Mouse (Mus musculus): Measurements from ENCODE around the gene Gm6525.

The Gm6525 gene

DNA sequence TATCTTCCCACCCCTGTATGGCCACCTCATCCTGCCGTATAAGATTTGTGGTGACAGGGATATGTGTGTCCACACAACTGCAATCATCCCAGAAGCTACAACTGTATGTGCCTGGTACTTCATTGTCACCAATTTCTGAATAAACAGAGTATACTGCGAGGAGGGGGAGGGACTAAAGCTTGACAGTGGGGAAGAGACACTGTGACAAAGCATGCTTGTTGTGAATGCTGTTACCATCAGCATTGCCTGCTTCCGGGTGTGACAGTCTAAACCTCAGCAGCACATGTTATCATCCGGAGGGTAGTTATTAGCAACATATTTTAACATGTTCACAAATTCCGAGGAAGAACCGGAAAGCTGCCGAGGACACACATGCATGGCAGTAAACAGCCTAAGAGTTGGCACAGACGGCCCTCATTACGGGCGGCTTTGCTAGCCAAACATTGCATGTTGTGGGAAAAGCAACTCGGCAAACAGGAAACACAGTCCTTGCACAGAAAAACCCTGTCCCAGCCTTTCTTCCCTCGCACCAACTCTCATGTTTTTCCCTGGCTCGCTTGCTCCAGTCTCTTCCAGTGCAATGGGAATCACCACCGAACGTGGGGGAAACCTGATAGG lies 41.9 kb downstream of the Gm6525 start:
- no peak for DNase-seq

DNA sequence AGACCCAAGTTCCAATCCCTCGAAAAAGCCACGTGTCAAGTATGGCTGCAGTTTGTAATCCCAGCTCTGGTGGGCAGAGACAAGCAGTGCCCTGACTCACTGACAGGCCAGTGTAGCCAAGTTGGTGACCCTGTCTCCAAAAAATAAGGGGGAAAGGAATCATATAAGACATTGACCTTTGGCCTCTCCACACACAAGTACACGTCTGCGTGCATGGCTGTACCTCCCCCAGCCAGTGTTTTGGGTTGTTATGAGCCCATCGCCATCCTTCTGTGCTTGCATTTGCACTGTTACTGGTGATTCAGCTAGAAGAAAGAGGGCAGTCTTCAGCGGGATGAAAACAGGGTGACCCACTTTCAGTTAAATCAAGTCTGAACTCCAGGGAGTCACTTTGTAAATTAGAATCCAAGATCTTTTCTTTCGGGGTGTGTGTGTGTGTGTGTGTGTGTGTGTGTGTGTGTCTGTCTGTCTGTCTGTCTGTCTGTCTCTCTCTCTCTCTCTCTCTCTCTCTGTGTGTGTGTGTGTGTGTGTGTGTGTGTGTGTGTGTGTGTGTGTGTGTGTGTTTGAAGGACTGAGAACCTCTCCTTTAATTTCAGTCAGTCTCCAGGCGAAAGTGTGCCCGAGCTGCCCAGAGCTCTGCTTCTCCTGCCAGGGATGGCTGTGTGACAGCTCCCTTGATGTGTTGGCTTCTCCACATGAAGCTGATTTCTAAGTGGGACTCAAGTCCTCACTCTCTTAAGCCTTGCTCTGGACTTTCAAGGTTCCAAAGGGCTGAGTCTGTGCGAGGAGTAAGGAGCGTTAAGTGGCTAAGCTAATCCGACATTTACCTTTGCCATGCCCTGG lies 43.4 kb downstream of the Gm6525 start:
- DNase-seq: no peak

DNA sequence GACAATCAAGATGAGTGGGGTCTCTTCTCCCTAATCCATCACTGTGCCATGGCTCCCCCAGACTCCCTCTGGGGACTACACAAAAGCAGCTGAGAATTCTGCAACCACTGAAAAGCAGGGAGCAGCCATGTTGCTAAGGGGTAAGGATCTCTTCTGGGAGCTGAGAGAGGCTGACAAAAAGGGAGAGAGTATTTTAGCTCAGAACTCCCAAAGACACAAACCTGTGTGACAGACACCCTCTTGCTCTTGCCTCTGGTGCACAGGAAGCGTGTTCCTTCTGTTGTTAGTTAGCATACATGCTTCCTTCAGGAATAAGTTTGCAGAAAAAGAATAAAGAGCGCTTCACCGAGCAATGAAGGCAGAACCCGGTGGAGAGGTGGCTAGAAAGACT lies 44.1 kb downstream of the Gm6525 start:
- DNase-seq: no peak

DNA sequence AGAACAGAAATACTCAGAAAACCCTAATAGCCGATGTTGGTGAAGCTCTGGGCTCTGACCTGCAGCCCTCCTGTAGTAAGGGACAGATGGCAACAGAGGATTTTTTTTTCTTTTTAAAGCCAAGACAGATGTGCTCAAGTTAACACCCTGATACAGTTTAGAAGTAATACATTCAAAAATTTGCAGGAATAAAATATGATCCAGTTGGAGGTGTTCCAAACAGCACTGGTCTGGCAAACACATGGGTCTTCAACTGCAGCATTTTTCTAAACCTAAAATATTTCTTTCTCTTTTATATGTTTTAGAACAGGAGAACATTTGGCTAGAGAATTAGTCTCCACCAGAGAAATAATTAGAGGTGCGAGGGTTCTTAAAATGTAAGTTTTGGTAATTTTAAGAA lies 44.6 kb downstream of the Gm6525 start:
- no peak for DNase-seq

GRCm38 (mm10) chr3:84219166-84219710 lies 45.3 kb downstream of the Gm6525 start:
- no peak for DNase-seq

GRCm38 (mm10) chr3:84219720-84220273 lies 45.9 kb downstream of the Gm6525 start:
- no peak for DNase-seq

DNA sequence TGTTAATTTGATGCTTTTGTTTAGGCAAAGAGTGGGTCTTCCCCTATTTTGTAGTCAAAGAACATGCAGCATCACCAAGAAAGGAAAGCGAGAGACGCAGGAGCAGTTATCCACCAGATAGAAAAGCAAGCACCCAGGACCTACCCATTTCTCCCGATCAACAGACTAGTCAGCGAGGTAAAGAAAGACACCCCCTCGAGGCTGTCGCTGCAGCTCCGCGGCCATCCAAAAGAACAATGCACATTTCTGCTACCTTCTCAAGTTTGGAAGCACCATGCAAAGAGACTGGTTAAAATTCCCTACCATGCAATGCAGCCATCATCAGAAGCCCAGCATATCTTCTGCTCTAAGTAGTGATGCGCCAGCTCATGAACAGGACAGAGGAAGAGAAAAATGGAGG lies 46.4 kb downstream of the Gm6525 start:
- DNase-seq: no peak

GRCm38 (mm10) chr3:84220748-84221147 lies 46.8 kb downstream of the Gm6525 start:
- DNase-seq: peak; percentile 61

Measured in kidney, postnatal 14 days (tissue).